Mouse (Mus musculus) embryonic facial prominence, embryonic 12.5 days (tissue): ENCODE results near the gene Manba. TPM values are rescaled to one million over a fixed set of nuclear protein-coding genes. Genes with fewer than 3 reads are reported as not detected.

Experiments used
- ATAC-seq: fragments of 200-750 bp; cut with Nextera tagmentation; 2 replicates; pipeline ENCODE4 v1.8.0; 2017; ENCODE audit not compliant: insufficient number of reproducible peaks, insufficient read depth, low FRiP score, low TSS enrichment
- H3K27ac ChIP-seq: fragments of 300-500 bp; sonication (generic); 2 replicates; pipeline ENCODE4 v1.5.1; 2016; ENCODE audit warnings: mild to moderate bottlenecking
- H3K27me3 ChIP-seq: fragments of 300-500 bp; sonication (generic); 2 replicates; pipeline ENCODE4 v1.6.1; 2016; ENCODE audit warnings: mild to moderate bottlenecking, moderate library complexity
- H3K36me3 ChIP-seq: fragments of 300-500 bp; sonication (generic); 2 replicates; pipeline ENCODE4 v1.6.1; 2016; ENCODE audit warnings: mild to moderate bottlenecking
- H3K4me1 ChIP-seq: fragments of 300-500 bp; sonication (generic); 2 replicates; pipeline ENCODE4 v1.6.1; 2016
- H3K4me2 ChIP-seq: fragments of 300-500 bp; sonication (generic); replicated peaks from 2 replicates; pipeline ENCODE4 v1.6.1; 2016; ENCODE audit warnings: mild to moderate bottlenecking, moderate library complexity
- H3K4me3 ChIP-seq: fragments of 300-500 bp; sonication (generic); 2 replicates; pipeline ENCODE4 v1.5.1; 2016; ENCODE audit warnings: mild to moderate bottlenecking
- H3K9ac ChIP-seq: fragments of 300-500 bp; sonication (generic); 2 replicates; pipeline ENCODE4 v1.6.1; 2016; ENCODE audit warnings: mild to moderate bottlenecking, moderate library complexity
- H3K9me3 ChIP-seq: fragments of 300-500 bp; sonication (generic); 2 replicates; pipeline ENCODE4 v1.6.1; 2016; ENCODE audit warnings: mild to moderate bottlenecking, moderate library complexity
- WGBS: fragments of 180-500 bp; shearing (Covaris S2); methylation state at CpG from one replicate; pipeline ENCODE4 v1.1.7; 2016; 5-methylcytosine and 5-hydroxymethylcytosine counted together
- polyA plus RNA-seq: library from polyadenylated mRNA; unstranded; fragments of >200 nt; fragmentation: Nextera tagmentation; extraction: Ambion mirVana; gene quantifications from 2 replicates; pipeline ENCODE4 v1.2.1, GENCODE M21; 2016

The Manba gene
- polyA plus RNA-seq, 1 experiment from 2014 or later: 5.1 TPM

DNA sequence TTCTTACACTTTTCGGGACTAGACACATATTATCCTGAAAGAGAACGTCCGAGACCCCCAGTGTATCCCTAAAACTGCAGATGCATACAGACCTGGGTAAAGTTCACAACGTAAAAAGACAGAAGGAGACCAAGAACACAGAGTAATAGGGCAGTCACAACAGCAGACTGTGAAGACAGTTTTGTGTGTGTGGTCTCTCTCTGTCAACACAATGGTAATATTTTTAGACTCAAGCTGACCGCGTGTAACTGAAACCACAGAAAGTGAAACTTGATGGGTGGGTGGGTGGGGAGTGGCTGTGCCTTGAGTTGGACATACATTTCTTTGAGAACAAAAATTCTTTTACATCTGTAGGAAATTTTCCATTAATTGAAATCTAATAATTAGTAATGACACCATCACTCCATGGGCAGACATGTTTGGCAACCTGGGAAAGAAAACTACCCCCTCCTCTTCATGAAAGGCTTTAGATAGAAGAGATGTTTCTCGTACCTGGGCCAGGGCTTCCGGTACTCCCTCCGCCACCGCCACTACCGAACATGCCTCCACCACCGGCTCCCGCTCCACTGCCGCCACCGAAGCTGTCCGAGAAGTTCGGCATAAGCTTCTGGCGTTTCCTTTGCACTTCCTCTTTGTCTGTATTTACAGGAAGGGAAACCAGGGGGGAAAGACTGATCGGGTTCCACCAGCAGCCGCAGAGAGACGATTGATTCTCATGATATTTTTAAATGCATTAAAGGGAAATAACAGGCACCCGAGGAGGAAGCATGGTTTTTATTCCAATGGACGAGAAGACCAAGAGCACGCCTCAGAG lies 122.5 kb downstream of the Manba start:
- H3K27ac ChIP-seq: no peak overlapping the region
- no peak for ATAC-seq
- H3K9ac ChIP-seq: no peak overlapping the region
- H3K4me2 ChIP-seq: no peak overlapping the region
- H3K4me3 ChIP-seq: no peak overlapping the region
- no peaks in the 10 kb centered on the region for H3K27me3 ChIP-seq
- 83% methylated on average over 24 of the region's 24 CpGs for WGBS
- no peaks in the 10 kb centered on the region for H3K4me1 ChIP-seq
- H3K36me3 ChIP-seq: peaks cover 60% of the 10 kb centered on the region
- no peaks in the 10 kb centered on the region for H3K9me3 ChIP-seq

DNA sequence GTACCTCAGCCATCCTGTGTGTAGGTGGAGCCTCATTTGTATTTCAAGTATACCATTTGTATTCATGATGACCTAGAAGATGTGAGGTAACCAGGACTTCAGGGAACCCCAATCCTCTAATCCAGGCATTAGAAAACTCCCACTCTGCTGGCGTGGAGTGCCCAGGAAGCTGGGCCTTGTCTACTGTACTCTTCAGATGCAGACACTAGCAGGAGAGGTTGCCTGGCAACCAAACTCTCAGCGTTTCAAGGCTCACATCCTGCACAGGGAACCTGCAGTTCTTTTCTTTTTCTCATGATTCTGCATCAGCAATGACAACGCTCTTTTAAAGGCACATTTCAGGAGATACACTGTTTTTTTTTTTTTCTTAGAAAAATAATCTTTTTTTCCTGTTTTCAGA lies 124.8 kb downstream of the Manba start:
- 70% methylated on average over 3 of the region's 3 CpGs for WGBS

DNA sequence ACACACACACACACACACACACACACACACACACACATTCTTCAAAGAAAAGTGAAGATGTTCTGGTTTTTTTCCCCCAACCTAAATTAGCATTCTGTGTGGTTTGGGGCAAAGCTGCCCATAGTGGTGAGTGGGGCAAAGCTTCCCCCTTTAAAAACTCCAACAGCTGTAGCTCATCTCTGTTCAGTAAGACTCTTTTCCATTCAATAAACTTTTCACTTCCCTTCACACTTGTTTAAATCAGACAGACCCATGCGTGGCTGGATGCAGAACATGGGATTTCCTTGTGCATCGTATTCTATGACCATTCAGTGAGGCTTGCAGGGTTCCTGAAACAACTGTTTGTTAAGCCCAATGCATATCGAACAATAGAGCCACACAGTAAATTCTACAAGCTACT lies 129.0 kb downstream of the Manba start:
- Histone ChIP-seq H3K27me3 (no peaks in the 10 kb centered on the region), H3K4me3 (no peak overlapping the region), H3K27ac (no peak overlapping the region), H3K9ac (no peak overlapping the region), H3K9me3 (no peaks in the 10 kb centered on the region), H3K4me2 (no peak overlapping the region), H3K4me1 (no peaks in the 10 kb centered on the region), H3K36me3 (peaks cover 64% of the 10 kb centered on the region)
- 91% methylated on average over 3 of the region's 3 CpGs for WGBS
- ATAC-seq: no peak

More for the DNA sequence above, 124.8 kb downstream of the Manba start:
- Histone ChIP-seq H3K36me3 (peaks cover 60% of the 10 kb centered on the region), H3K4me3 (no peak overlapping the region), H3K27me3 (no peaks in the 10 kb centered on the region), H3K4me1 (no peaks in the 10 kb centered on the region), H3K4me2 (no peak overlapping the region), H3K9ac (no peak overlapping the region), H3K9me3 (no peaks in the 10 kb centered on the region), H3K27ac (no peak overlapping the region)
- ATAC-seq: no peak

DNA sequence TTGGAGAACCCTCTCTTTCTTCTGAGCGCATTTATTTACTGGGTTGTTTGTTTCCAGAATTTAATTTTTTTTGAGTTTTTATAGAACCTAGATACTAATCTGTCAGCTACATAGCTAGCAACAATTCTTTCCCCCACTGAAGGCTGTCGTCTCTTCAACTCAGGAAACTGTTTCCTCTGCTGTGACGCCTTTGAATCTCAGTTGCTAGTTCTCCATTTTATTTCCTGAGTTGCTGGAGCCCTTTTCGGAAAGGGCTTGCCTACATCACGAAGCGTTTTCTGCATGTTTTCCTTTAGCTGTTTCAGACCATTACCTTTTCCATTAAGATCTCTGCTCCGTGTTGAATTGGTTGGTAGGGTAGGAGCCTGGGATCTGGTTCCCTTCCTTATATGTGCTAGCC lies 131.3 kb downstream of the Manba start:
- Histone ChIP-seq H3K4me1 (no peaks in the 10 kb centered on the region), H3K36me3 (peaks cover 55% of the 10 kb centered on the region), H3K9ac (no peak overlapping the region), H3K27me3 (no peaks in the 10 kb centered on the region), H3K4me3 (no peak overlapping the region), H3K9me3 (no peaks in the 10 kb centered on the region), H3K4me2 (no peak overlapping the region), H3K27ac (no peak overlapping the region)
- no peak for ATAC-seq
- 86% methylated on average over 7 of the region's 7 CpGs for WGBS

Other genes starting within 250 kb of the Manba start
- gene Bdh2, start 204.4 kb upstream of the Manba start, polyA plus RNA-seq: 19.7 and 25.3 TPM in 2 replicates
- 3.5 and 3.8 TPM in 2 replicates for gene Slc9b2, start 177.9 kb upstream of the Manba start, polyA plus RNA-seq
- 0.19 and 0.50 TPM in 2 replicates for gene Slc9b1, start 137.6 kb upstream of the Manba start, polyA plus RNA-seq
- gene Cisd2, start 61.7 kb upstream of the Manba start, polyA plus RNA-seq: 71.3 and 74.0 TPM in 2 replicates
- 469 and 505 TPM in 2 replicates for gene Ube2d3, start 47.5 kb upstream of the Manba start, polyA plus RNA-seq
- 18.4 and 20.5 TPM in 2 replicates for gene Nfkb1, start 205.9 kb downstream of the Manba start, polyA plus RNA-seq